Mouse (Mus musculus) midbrain, embryonic 16.5 days (tissue): Measurements from ENCODE around the gene Tox2. TPM values are rescaled to one million over a fixed set of nuclear protein-coding genes. Genes with fewer than 3 reads are reported as not detected.

ENCODE experiments used
- ATAC-seq: fragments of 200-750 bp; cut with Nextera tagmentation; 2 replicates; pipeline ENCODE4 v1.8.0; 2017; ENCODE audit warnings: moderate TSS enrichment
- H3K27ac ChIP-seq: fragments of 300-500 bp; sonication (generic); 2 replicates; pipeline ENCODE4 v1.5.1; 2014; ENCODE audit warnings: mild to moderate bottlenecking, low read length, mixed read lengths
- H3K27me3 ChIP-seq: fragments of 300-500 bp; sonication (generic); 2 replicates; pipeline ENCODE4 v1.6.1; 2014; ENCODE audit warnings: low read depth, low read length, mixed read lengths; ENCODE audit not compliant: control insufficient read depth, insufficient read depth
- H3K36me3 ChIP-seq: fragments of 300-500 bp; sonication (generic); 2 replicates; pipeline ENCODE4 v1.6.1; 2014; ENCODE audit warnings: mild to moderate bottlenecking, low read length, moderate library complexity, mixed read lengths; ENCODE audit not compliant: control insufficient read depth, insufficient read depth
- H3K4me1 ChIP-seq: fragments of 300-500 bp; sonication (generic); 2 replicates; pipeline ENCODE4 v1.6.1; 2014; ENCODE audit warnings: mild to moderate bottlenecking, low read length, mixed read lengths; ENCODE audit not compliant: control insufficient read depth, insufficient read depth
- H3K4me2 ChIP-seq: fragments of 300-500 bp; sonication (generic); 2 replicates; pipeline ENCODE4 v1.6.1; 2014; ENCODE audit warnings: mild to moderate bottlenecking, low read length, mixed read lengths
- H3K4me3 ChIP-seq: fragments of 300-500 bp; sonication (generic); 2 replicates; pipeline ENCODE4 v1.5.1; 2014; ENCODE audit warnings: low read depth, mild to moderate bottlenecking, low read length, moderate library complexity, mixed read lengths
- H3K9ac ChIP-seq: fragments of 300-500 bp; sonication (generic); 2 replicates; pipeline ENCODE4 v1.6.1; 2014; ENCODE audit warnings: low read depth, low read length, mixed read lengths
- H3K9me3 ChIP-seq: fragments of 300-500 bp; sonication (generic); replicated peaks from 2 replicates; pipeline ENCODE4 v1.6.1; 2014; ENCODE audit warnings: mild to moderate bottlenecking, low read length, mixed read lengths; ENCODE audit not compliant: control insufficient read depth, poor library complexity, severe bottlenecking
- WGBS: fragments of 180-500 bp; shearing (Covaris S2); extraction: QIAGEN DNeasy Blood & Tissue Kit; methylation state at CpG from one replicate; pipeline ENCODE4 v1.1.7; 2014; 5-methylcytosine and 5-hydroxymethylcytosine counted together
- polyA plus RNA-seq: library from polyadenylated mRNA; unstranded; fragments of >200 nt; fragmentation: Nextera tagmentation; extraction: Ambion mirVana; gene quantifications from 2 replicates; pipeline ENCODE4 v1.2.1, GENCODE M21; 2015

The Tox2 gene
- 54.5 and 55.3 TPM in 2 replicates for polyA plus RNA-seq

DNA sequence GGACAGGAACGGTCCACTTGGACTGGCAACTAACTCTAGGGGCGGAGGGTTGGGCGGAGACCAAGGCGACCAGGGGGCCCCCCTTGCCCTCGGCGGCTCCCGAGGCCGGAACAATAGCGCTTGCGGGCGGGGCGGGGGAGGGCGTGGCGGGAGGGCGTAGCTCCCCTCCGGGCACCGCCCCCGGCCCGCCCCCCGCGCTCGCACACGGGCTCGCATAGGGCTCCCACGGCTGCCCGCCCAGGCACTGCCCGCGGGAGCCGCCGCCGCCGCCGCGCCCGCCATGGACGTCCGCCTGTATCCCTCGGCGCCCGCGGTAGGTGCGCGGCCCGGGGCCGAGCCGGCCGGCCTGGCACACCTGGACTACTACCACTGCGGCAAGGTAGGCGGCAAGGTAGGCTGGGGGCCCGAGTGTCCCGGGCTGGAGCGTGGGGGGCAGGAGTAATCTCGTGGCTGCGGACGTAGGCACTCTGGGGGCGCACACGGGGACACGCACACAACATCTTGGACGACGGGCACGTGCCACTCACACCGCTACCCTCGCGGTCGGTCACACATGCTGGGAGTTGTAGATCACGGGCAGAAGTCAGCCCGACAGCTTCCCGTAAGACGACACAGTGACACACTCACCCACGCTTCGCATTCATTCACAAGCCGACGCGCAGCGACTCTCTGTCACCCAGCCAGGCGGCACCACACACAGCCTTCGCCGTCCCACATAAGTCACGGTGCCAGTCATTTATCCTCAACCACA, at the start of gene Tox2:
Gene Tox2, plus strand, starts transcription at position 242 of the 751 bp plus-strand sequence.
- peak; percentile 76 for ATAC-seq
- Histone ChIP-seq H3K27me3 (no peaks in the 10 kb centered on the region), H3K9ac (peak within 1 kb of the TSS; percentile 84), H3K4me2 (peak within 1 kb of the TSS; percentile 77), H3K4me1 (peaks cover 23% of the 10 kb centered on the region), H3K4me3 (peak within 1 kb of the TSS; percentile 70), H3K36me3 (no peaks in the 10 kb centered on the region), H3K27ac (peak within 1 kb of the TSS; percentile 78), H3K9me3 (peaks cover 7% of the 10 kb centered on the region; the same call in 1 of the 2 replicates)
- WGBS, result under 1% methylated on average over 78 of the region's 79 CpGs

DNA sequence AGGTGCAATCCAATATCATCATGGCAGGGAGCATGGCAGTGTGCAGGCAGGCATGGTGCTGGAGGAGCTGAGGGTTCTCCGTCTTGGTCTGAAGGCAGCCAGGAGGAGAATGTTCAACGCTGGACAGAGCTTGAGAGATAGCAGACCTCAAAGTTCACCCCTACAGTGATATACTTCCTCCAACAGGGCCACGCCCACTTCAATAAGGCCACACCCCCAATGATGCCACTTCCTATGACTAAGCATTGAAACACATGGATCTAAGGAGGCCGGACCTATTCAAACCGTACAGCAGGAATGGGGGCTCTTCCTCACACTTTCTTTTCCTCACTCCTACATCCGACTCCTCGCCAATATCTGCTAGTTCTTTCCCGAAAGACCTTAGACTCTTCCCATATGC, 48.3 kb upstream of the Tox2 start:
- ATAC-seq, result no peak

DNA sequence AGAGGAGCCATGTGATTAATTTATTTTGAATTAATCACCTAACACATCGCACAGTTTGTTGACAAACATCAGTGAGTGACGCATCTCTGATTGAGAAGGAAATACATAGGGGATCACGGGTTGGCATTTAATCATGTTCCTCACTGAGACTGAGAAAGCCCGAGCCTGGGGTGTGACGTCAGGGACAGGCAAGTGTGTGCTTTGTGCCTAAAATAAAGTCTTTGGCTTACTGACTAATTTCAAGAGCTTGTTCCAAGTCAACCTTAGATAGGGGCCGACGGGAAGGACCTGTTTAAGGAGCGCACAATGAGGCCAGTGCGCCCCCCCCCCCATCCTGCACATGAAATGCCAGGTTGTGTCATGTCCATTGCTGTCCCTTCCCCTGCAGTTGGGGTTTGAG, 43.9 kb upstream of the Tox2 start:
- Histone ChIP-seq H3K4me2 (no peak overlapping the region), H3K9me3 (no peaks in the 10 kb centered on the region), H3K4me1 (no peaks in the 10 kb centered on the region), H3K36me3 (no peaks in the 10 kb centered on the region), H3K9ac (no peak overlapping the region), H3K27me3 (no peaks in the 10 kb centered on the region), H3K27ac (no peak overlapping the region), H3K4me3 (no peak overlapping the region)
- ATAC-seq, result no peak
- WGBS, result 92% methylated on average over 9 of the region's 9 CpGs

More for the DNA sequence above, 48.3 kb upstream of the Tox2 start:
- Histone ChIP-seq H3K9ac (no peak overlapping the region), H3K4me3 (no peak overlapping the region), H3K36me3 (no peaks in the 10 kb centered on the region), H3K4me2 (no peak overlapping the region), H3K4me1 (peaks cover 19% of the 10 kb centered on the region), H3K27ac (no peak overlapping the region), H3K27me3 (no peaks in the 10 kb centered on the region), H3K9me3 (no peaks in the 10 kb centered on the region)
- WGBS, result 95% methylated on average over 8 of the region's 8 CpGs

DNA sequence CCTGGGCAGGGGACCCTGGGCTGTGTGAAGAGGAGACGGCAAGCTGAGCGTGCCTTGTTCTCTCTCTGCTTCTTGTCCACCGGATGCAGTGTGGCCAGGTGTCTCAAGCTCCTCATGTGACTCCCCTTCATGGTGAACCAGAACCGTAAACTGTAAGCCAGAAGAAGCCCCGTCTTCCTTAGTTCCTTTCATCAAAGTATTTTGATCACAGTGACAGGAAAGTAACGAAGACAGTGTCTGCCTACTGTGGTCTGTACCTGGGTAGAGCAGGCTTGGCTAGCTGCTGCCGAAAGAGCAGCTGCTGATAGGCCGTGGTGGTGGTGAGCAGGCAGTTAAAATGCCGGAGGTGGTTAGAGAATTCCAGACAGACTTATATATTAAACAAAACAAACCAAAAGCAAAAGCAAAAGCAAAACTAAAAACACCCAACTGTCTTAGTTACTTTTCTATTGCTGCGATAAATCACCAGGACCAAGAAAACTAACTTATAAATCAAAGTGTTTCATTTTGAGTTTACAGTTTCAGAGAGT, 38.4 kb upstream of the Tox2 start:
- no peaks in the 10 kb centered on the region for H3K36me3 ChIP-seq
- H3K4me1 ChIP-seq, result no peaks in the 10 kb centered on the region
- no peak overlapping the region for H3K4me3 ChIP-seq
- no peak overlapping the region for H3K9ac ChIP-seq
- ATAC-seq, result no peak
- H3K27ac ChIP-seq, result no peak overlapping the region
- no peaks in the 10 kb centered on the region for H3K9me3 ChIP-seq
- WGBS, result 93% methylated on average over 10 of the region's 10 CpGs
- H3K27me3 ChIP-seq, result no peaks in the 10 kb centered on the region
- no peak overlapping the region for H3K4me2 ChIP-seq

DNA sequence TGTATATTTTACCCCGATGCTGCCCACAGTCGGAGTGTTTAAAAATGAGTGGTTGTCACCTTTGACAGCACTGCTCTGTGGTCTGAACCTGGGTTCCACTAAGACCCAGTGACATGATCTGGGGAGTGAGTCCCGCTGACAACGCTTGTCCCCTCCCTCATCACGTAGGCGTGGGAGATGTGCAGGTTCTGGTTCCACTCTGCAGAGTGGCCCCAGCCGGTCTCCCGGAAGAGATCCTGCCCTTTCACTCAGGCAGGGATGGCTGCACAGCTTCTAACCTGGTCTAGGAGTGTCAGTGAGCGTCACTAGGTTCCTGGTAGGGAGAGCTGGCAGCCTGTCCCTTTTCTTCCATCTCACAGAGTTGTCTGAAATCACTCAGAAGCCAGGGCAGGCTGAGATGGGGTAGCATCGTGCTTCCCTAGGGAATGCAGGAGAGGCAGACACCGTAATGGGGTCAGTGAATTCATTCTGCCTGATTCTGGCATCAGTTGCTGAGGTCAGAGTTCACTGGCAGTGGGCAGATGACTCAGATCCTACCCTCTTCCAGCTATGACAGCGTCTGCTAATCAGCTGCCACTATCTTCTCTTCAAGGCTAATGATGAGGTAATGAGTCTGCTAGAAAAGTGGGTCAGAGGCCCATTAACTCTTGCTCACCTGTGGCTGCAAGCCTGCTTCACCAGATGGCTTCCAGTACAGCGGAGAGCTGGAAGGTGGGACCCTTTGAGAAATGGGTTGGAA, 36.7 kb upstream of the Tox2 start:
- no peak overlapping the region for H3K4me3 ChIP-seq
- no peak for ATAC-seq
- H3K27me3 ChIP-seq, result no peaks in the 10 kb centered on the region
- no peak overlapping the region for H3K9ac ChIP-seq
- WGBS, result 53% methylated on average over 13 of the region's 13 CpGs
- no peak overlapping the region for H3K27ac ChIP-seq
- no peaks in the 10 kb centered on the region for H3K9me3 ChIP-seq
- no peaks in the 10 kb centered on the region for H3K36me3 ChIP-seq
- no peak overlapping the region for H3K4me2 ChIP-seq
- no peaks in the 10 kb centered on the region for H3K4me1 ChIP-seq

DNA sequence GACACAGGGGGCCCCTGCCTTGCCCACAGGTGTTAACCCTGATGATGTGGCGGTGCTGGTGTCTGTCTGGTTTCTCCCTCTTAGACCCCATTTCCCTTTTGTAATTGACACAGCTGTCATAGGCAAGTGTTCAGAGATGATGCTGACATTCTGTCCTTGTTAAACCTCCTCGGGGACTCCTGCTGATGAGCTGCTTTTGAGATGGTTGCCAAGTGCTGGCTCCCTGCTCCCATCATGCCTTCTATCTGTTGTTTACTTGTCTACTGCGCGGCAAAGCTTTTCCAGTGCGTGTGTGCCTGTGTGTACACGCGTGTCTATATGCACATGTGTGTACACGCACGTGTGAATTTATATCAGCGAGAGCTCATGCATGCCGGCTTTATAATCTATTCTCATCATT, 31.0 kb upstream of the Tox2 start:
- ATAC-seq, result no peak
- Histone ChIP-seq H3K9me3 (no peaks in the 10 kb centered on the region), H3K27me3 (no peaks in the 10 kb centered on the region), H3K36me3 (no peaks in the 10 kb centered on the region), H3K9ac (no peak overlapping the region), H3K4me3 (no peak overlapping the region), H3K4me2 (no peak overlapping the region), H3K4me1 (peaks cover 4% of the 10 kb centered on the region; the same call in 1 of the 2 replicates), H3K27ac (no peak overlapping the region)
- 80% methylated on average over 11 of the region's 11 CpGs for WGBS

DNA sequence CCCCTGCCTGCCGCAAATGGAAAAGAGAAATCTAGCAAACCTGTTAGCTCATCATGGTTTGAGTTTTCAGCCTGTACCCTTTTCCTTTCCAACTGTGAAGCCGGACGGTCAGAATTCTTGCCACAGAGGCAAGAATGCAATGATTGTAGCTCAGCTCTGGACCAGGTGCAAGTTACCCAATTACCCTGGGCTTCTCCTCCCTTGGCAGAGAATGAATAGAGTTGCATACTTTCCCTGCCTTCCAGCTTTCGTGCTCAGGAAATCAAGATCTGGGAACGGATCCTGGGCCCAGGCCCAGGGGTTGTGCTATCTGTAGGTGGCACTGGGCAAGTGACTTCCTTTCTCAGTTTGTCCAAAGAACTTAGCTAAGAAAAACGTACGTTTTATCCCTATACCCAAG, 28.9 kb upstream of the Tox2 start:
- Histone ChIP-seq H3K4me3 (no peak overlapping the region), H3K27me3 (no peaks in the 10 kb centered on the region), H3K27ac (no peak overlapping the region), H3K9me3 (no peaks in the 10 kb centered on the region), H3K4me2 (no peak overlapping the region), H3K36me3 (no peaks in the 10 kb centered on the region), H3K9ac (no peak overlapping the region), H3K4me1 (peaks cover 4% of the 10 kb centered on the region; the same call in 1 of the 2 replicates)
- no peak for ATAC-seq
- 63% methylated on average over 7 of the region's 7 CpGs for WGBS

DNA sequence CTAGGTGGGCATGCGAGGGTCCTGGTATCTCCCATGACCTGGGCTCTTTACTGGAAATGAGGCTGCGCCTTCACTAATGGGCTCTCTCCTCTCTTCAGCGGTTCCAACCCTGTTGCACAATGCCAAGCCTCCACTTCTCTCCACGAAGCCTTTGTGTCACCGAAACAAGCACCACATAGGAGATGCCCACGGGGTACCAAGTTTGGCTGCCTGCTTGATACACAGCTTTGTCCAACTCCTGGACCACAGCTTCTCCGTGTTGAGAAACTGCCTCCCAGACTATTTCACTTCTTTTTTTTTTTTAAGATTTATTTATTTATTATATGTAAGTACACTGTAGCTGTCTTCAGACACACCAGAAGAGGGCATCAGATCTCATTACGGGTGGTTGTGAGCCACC, 27.1 kb upstream of the Tox2 start:
- no peak for ATAC-seq
- 92% methylated on average over 7 of the region's 8 CpGs for WGBS
- Histone ChIP-seq H3K36me3 (no peaks in the 10 kb centered on the region), H3K9me3 (no peaks in the 10 kb centered on the region), H3K4me2 (no peak overlapping the region), H3K4me1 (peaks cover 4% of the 10 kb centered on the region; the same call in 1 of the 2 replicates), H3K27ac (no peak overlapping the region), H3K4me3 (no peak overlapping the region), H3K27me3 (no peaks in the 10 kb centered on the region), H3K9ac (no peak overlapping the region)

DNA sequence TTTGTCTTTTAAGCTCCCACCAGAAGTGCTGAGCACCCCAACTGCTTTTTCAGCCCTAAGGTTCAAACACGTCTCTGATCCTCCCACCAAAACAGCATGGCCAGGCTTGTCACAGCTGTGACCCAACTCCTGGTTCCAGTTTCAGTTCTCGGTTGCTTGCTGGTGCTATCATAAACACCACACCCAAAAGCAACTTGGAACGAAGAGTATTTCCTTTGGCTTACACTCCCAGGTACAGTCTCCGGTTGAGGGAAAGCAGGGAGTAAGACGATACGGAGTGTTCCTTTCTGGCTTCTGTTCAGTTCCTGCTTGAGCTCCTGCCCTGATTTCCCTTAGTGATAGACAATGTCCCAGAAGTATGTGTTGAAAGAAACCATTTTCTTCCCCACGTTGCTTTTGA, 26.4 kb upstream of the Tox2 start:
- no peaks in the 10 kb centered on the region for H3K36me3 ChIP-seq
- no peak overlapping the region for H3K4me2 ChIP-seq
- H3K9me3 ChIP-seq, result no peaks in the 10 kb centered on the region
- no peak for ATAC-seq
- H3K27ac ChIP-seq, result no peak overlapping the region
- no peak overlapping the region for H3K9ac ChIP-seq
- 79% methylated on average over 7 of the region's 7 CpGs for WGBS
- no peak overlapping the region for H3K4me3 ChIP-seq
- H3K27me3 ChIP-seq, result no peaks in the 10 kb centered on the region
- H3K4me1 ChIP-seq, result peaks cover 4% of the 10 kb centered on the region; the same call in 1 of the 2 replicates
